Mouse (Mus musculus): ENCODE data around the gene Slco2a1. TPM values are rescaled to one million over a fixed set of nuclear protein-coding genes. Genes with fewer than 3 reads are reported as not detected.
A peak's percentile ranks its signal among the peaks of the same experiment; 100 is the strongest.

The Slco2a1 gene
- total RNA-seq, 4 experiments from 2014 or later = 0.51 to 1.1 (median 0.80) TPM

GRCm38 (mm10) chr9:102982376-102982775 is 6.1 kb upstream of the Slco2a1 start:
- DNase-seq (ENCODE audit: low spot score in 2 of 2) = no peak

- DNase-seq (ENCODE audit: low spot score in 2 of 2) = no peak
These were observed 3.4 kb upstream of the Slco2a1 start for GRCm38 (mm10) chr9:102985111-102985510.

DNA sequence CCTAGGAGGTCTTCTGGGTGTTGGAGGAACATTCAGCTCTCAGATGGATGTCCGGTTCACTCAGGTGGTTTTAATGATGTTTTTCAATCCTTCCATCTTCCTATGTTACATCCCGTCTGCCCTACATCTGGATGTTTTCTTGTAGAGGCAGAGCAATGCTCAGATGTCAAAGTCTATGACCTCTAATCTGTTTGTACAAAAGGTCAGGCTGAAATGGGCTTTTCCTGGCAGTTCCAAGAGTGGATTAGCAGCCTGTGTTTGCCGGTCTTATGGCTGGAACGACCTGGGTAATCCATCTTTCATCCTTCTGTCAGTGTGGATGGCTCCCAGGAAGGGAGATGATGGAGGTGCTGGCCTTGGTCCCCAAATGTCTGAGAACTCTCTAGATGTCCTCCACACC is 2.6 kb upstream of the Slco2a1 start:
- DNase-seq (ENCODE audit: low spot score in 2 of 2) = no peak

- no peak for DNase-seq (ENCODE audit: low spot score in 2 of 2)
These were observed 2.0 kb downstream of the Slco2a1 start for GRCm38 (mm10) chr9:102990306-102991133.

DNA sequence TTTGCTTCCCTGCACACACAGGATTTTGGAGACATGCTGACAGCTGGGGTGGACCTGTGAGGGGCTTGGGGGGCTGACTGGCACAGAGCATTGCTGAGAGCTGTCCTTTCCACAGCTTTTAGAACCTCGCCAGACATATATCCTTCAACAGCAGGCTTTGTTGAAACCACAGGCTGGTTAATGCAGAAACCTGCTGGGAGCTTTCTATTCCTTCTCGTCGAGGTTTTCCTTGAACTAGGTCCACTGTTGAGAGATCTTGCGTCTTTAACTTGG is 2.6 kb downstream of the Slco2a1 start:
- DNase-seq (ENCODE audit: low spot score in 2 of 2) = no peak

DNA sequence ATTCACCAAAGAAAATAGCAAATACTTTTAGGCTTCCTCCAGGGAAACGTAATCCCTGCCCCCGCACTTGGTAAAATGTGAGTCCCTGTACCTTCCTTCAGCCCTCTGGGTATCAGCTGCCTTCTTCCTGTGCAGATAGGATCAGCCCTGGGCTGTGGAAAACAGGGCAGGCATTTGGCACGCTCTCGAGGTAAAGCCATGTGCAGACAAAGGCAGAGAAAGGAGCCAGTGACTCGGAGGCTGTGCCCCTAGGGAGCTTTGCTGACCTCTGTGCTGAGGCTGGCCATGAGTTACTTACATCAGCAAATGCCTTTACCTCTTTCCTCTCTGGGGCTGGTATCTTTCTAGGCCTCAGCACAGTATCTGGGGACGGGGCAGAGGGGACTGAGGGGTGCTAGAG is 4.4 kb downstream of the Slco2a1 start:
- DNase-seq (ENCODE audit: low spot score in 2 of 2) = no peak

- no peak for DNase-seq (ENCODE audit: low spot score in 2 of 2)
These were observed 5.3 kb downstream of the Slco2a1 start for GRCm38 (mm10) chr9:102993764-102994163.

GRCm38 (mm10) chr9:102995800-102996635 is 7.5 kb downstream of the Slco2a1 start:
- DNase-seq (ENCODE audit: low spot score in 2 of 2) = no peak

DNA sequence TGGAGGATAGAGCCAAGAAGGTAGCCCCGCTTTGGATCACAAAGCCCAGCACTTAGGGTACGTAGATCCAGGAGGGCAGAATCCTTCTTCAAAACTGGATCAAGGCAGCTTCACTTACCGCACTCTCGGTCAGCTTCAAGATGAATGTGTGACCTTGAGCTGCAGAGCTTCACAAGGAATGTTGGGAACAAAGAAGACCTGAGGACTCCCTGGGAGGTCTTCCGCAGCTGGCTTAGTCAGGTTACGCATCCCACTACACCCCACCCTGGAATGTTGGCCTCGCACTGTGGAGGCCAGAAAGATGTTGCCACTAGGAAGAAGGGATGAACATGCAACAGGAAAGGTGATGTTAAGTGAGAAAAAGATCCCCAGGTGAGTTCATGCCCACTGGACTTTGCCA is 11.9 kb downstream of the Slco2a1 start:
- DNase-seq (ENCODE audit: low spot score in 2 of 2) = no peak

GRCm38 (mm10) chr9:103004343-103004742 is 15.8 kb downstream of the Slco2a1 start:
- no peak for DNase-seq (ENCODE audit: low spot score in 2 of 2)

DNA sequence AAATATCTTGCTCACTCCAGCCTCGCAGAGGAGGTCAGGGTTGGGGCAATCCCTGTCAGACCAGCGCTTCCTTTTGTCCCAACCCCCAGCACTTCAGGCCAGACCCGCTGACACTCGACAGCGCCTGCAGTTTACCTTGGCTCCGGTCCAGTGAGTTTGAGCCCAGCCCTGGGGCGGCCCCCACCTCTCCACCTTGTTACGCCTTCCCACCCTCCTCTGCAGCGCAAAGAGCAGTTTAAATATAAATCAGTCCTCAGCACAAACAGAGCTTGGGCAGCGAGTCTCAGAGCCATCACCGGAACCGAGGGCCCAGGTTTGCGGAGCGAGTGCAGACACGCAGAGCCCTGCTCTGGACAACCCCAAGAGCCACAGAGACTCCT is 19.2 kb downstream of the Slco2a1 start:
- DNase-seq (ENCODE audit: low spot score in 2 of 2) = peak; percentile 6 to 29

DNA sequence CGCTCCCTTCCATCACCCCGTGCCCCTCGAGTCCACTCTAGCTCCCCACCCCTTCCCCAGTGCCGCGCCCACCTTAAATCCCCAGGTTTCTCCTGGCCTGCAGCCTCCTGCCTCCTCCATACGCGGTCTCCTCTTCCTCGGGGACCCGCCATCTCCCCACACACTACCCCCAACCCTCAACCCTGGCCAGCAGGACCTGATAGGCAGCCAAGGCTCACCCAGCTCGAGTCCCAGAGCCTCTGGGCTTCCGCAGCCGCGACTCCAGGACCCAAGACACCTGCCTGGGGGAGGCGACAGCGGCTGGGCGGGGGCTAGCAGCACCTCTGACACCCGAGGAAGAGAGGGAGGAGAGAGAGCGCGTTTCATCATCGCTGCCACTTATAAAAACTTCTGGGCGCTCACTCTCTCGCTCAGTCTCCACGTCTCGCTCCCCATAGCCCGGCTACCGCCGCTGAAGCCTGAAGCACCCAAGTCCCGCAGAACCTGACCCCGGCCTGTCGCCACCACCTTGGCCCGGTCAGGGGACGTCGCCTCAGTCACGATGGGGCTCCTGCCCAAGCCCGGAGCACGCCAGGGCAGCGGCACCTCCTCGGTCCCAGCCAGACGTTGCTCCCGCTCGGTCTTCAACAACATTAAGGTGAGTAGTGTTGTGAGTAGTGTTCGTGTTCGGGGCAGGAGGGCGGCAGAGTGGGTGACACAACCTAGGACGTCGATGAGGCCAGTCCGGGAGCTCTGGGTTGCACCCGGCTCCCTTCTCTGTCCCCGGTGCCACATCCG is 19.8 kb downstream of the Slco2a1 start:
- no peak for DNase-seq (ENCODE audit: low spot score in 2 of 2)

GRCm38 (mm10) chr9:103010161-103010560 is 21.6 kb downstream of the Slco2a1 start:
- DNase-seq (ENCODE audit: low spot score in 2 of 2) = no peak

DNA sequence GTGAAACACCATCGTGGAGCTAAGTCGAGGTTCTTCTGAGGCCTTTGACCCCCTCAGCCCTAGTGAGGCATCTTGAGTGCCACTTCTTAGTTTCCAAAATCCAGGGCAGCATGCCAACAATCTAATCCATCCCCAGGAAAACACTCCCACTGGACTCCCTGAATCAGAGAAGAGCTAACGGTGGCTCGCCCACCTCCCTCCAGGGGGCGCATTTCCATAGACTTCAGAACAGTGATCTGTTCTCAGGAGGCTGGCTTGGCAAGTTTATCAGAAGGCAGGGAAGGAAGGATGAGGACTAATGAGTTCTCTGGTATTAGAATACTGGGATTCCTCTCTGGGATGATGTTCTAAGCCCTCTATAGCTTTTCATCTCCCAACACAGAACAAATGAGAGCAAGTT is 24.9 kb downstream of the Slco2a1 start:
- no peak for DNase-seq (ENCODE audit: low spot score in 2 of 2)

DNA sequence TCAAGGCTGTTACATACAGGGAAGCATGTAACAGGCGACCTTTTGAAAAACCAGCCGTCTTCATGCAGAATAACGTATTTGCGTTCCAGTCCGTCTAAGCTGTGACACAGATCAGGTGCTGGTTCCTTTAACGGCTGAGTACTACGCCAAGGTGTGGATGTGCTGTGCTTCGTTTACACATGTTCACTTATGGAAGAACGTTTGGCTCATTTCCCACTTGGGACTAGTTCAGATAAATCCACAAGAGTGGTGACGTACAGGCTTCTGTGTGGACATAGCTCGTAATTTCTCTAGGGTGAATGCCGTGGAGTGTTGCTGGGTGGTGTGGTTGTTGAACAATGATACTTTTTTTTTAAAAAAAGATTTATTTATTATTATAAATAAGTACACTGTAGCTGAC is 26.2 kb downstream of the Slco2a1 start:
- DNase-seq (ENCODE audit: low spot score in 2 of 2) = no peak

DNA sequence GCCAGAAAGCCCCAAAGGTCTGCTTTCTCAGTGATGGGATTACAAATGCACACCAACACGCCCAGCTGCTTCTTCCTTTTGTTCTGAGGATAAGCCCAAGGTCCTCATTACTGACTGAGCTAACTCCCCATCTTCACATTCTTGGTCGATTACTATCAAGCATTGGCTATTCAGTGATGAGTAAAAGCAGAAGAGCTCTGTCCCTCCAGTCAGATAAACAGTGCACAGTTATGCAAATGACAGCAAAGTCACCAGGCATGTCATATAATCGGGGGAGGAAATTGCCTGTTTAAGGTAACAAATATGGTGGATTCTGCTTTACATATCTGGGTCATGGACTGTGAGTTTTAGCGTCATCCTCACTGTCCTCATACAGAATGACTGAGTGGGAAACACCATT is 35.6 kb downstream of the Slco2a1 start:
- DNase-seq (ENCODE audit: low spot score in 2 of 2) = no peak

GRCm38 (mm10) chr9:103027150-103027889 is 38.8 kb downstream of the Slco2a1 start:
- no peak for DNase-seq (ENCODE audit: low spot score in 2 of 2)

DNA sequence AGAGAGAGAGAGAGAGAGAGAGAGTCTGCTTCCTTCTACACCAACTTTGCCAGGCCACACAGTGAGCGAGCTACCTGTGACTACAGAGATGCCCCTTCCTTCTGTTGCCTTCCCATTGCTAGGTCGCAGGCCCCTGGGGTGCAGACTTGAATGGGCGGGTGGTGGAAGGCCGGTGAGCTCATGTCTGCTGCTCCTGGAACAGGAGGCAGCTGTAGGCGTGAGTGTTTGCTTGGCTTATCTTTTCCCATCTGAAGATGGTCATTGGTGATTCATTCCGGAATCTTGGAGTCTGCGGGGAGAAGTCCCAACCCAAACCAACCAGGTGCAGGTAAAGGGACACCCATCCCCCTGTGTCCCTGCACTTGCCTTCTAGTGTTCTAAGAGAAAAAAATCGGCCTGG is 40.5 kb downstream of the Slco2a1 start:
- no peak for DNase-seq (ENCODE audit: low spot score in 2 of 2)

GRCm38 (mm10) chr9:103030041-103030440 is 41.5 kb downstream of the Slco2a1 start:
- DNase-seq (ENCODE audit: low spot score in 2 of 2) = no peak

- DNase-seq (ENCODE audit: low spot score in 2 of 2) = no peak
These were observed 42.7 kb downstream of the Slco2a1 start for GRCm38 (mm10) chr9:103031211-103031610.

DNA sequence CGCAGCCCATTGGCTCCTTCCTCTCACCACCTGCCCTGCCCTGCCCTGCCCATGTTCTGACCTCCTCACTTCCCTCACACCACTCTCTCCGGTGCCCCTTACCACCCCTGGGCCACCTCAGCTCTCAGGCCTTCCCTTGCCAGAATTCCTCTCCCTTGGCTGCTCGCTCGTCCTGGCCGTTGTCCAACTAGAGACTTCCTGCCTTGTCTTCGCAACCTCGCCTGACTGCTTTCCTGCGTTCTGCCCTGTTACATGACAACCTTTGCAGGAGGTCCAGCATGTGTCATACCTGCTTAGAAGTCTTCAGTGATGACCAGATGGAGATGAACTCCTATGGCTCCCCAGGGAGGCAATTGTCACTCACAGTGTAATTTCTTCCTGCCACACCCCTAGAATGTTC is 43.7 kb downstream of the Slco2a1 start:
- no peak for DNase-seq (ENCODE audit: low spot score in 2 of 2)

Data from gastrocnemius, adult 8-10 months (tissue).